Mouse (Mus musculus) embryonic facial prominence, embryonic 11.5 days (tissue): ENCODE measurements around the gene E2f4. TPM values are rescaled to one million over a fixed set of nuclear protein-coding genes. Genes with fewer than 3 reads are reported as not detected.
"Not testable (repeated sequence)": the region's sequence is repeated elsewhere in the genome, so short reads cannot be mapped to it uniquely, and the experiment has no call there.

Experiments
- ATAC-seq: fragments of 200-750 bp; cut with Nextera tagmentation; replicated peaks from 2 replicates; pipeline ENCODE4 v1.8.0; 2017; ENCODE audit warnings: low read depth; ENCODE audit not compliant: insufficient number of reproducible peaks, low FRiP score, low TSS enrichment
- DNase-seq: peaks from one replicate; pipeline ENCODE4 v3.0.0-alpha.2; 2015; ENCODE audit warnings: low spot score
- H3K27ac ChIP-seq: fragments of 300-500 bp; sonication (generic); replicated peaks from 2 replicates; pipeline ENCODE4 v1.5.1; 2014; ENCODE audit warnings: mild to moderate bottlenecking, low read depth, low read length, control low read depth
- H3K27me3 ChIP-seq: fragments of 300-500 bp; sonication (generic); 2 replicates; pipeline ENCODE4 v1.6.1; 2014; ENCODE audit warnings: mild to moderate bottlenecking, low read length, moderate library complexity, mixed read lengths; ENCODE audit not compliant: control insufficient read depth, insufficient read depth
- H3K36me3 ChIP-seq: fragments of 300-500 bp; sonication (generic); replicated peaks from 2 replicates; pipeline ENCODE4 v1.6.1; 2014; ENCODE audit warnings: low read depth, mild to moderate bottlenecking, low read length, moderate library complexity, mixed read lengths; ENCODE audit not compliant: control insufficient read depth, insufficient read depth
- H3K4me1 ChIP-seq: fragments of 300-500 bp; sonication (generic); 2 replicates; pipeline ENCODE4 v1.6.1; 2014; ENCODE audit warnings: low read length, mixed read lengths; ENCODE audit not compliant: control insufficient read depth, insufficient read depth
- H3K4me2 ChIP-seq: fragments of 300-500 bp; sonication (generic); 2 replicates; pipeline ENCODE4 v1.6.1; 2014; ENCODE audit warnings: low read depth, mild to moderate bottlenecking, control low read depth, low read length, moderate library complexity
- H3K4me3 ChIP-seq: fragments of 300-500 bp; sonication (generic); 2 replicates; pipeline ENCODE4 v1.5.1; 2014; ENCODE audit warnings: low read depth, low read length, control low read depth
- H3K9ac ChIP-seq: fragments of 300-500 bp; sonication (generic); replicated peaks from 2 replicates; pipeline ENCODE4 v1.6.1; 2014; ENCODE audit warnings: mild to moderate bottlenecking, control low read depth, low read length
- H3K9me3 ChIP-seq: fragments of 300-500 bp; sonication (generic); replicated peaks from 2 replicates; pipeline ENCODE4 v1.6.1; 2016; ENCODE audit warnings: mild to moderate bottlenecking, low read length, inconsistent platforms, mixed read lengths; ENCODE audit not compliant: control insufficient read depth
- WGBS: fragments of 180-500 bp; shearing (Covaris S2); extraction: QIAGEN DNeasy Blood & Tissue Kit; methylation state at CpG from one replicate; pipeline ENCODE4 v1.1.7; 2014; 5-methylcytosine and 5-hydroxymethylcytosine counted together
- polyA plus RNA-seq: library from polyadenylated mRNA; unstranded; fragments of >200 nt; fragmentation: Nextera tagmentation; extraction: Ambion mirVana; gene quantifications from 2 replicates; pipeline ENCODE4 v1.2.1, GENCODE M21; 2014

The E2f4 gene
- polyA plus RNA-seq, 1 experiment from 2014 or later, result 103 TPM

DNA sequence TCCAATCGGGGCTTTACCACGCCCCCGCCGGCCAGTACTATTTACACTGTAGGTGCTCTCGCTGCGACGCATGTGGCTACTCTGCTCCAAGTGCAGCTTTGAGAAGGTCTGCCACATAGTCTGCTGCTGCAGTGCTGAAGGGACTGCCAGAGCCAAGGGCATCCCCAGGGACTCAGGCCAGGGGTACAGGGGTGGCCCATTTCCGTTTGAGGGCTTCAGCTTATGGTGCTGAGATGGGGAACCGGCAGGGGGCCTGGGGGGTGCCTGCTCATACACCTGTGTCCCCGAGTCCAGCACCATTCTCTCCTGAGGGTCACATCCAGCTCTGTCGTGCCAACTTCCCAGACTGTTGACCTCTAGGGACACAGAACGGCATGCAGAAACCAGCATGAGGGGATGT is 11.9 kb upstream of the E2f4 start:
- no peak overlapping the region for H3K27ac ChIP-seq
- 50% methylated on average over 12 of the region's 12 CpGs for WGBS
- peaks cover 9% of the 10 kb centered on the region for H3K27me3 ChIP-seq
- DNase-seq (no peak), ATAC-seq (no peak)
- H3K4me3 ChIP-seq, result no peak overlapping the region
- no peak overlapping the region for H3K4me2 ChIP-seq
- no peaks in the 10 kb centered on the region for H3K9me3 ChIP-seq
- H3K9ac ChIP-seq, result no peak overlapping the region
- H3K36me3 ChIP-seq, result no peaks in the 10 kb centered on the region; the same call in 1 of the 2 replicates
- H3K4me1 ChIP-seq, result peaks cover 5% of the 10 kb centered on the region; the same call in 1 of the 2 replicates

DNA sequence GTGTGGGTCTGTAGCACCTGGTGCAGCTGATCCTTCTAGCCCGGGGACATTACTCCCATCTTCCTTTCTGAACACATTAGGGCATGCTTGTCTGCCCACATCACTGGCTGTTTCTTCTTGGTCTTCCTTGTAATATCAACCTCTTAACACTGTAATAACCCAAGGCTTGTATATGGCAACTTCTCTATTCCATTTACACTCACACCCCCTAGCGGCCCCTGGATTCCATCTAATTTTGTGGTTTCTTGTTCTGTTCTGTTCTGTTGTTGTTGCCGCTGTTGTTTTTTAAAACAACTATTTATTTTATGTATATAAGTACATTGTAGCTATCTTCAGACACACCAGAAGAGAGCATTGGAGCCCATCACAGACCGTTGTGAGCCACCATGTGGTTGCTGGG is 10.6 kb upstream of the E2f4 start:
- 86% methylated on average over 4 of the region's 4 CpGs for WGBS
- Histone ChIP-seq H3K27ac (no peak overlapping the region), H3K27me3 (peaks cover 12% of the 10 kb centered on the region), H3K9ac (no peak overlapping the region), H3K4me3 (no peak overlapping the region), H3K9me3 (no peaks in the 10 kb centered on the region), H3K4me2 (no peak overlapping the region), H3K4me1 (peaks cover 5% of the 10 kb centered on the region; the same call in 1 of the 2 replicates), H3K36me3 (no peaks in the 10 kb centered on the region)
- DNase-seq (no peak), ATAC-seq (no peak)

- H3K36me3 ChIP-seq, result no peaks in the 10 kb centered on the region
- H3K4me1 ChIP-seq, result peaks cover 5% of the 10 kb centered on the region; the same call in 1 of the 2 replicates
- no peak overlapping the region for H3K4me3 ChIP-seq
- H3K4me2 ChIP-seq, result peak overlapping the region; percentile 35
- ATAC-seq (no peak), DNase-seq (no peak)
- H3K9ac ChIP-seq, result no peak overlapping the region; the same call in 1 of the 2 replicates
- no peaks in the 10 kb centered on the region for H3K9me3 ChIP-seq
- peaks cover 12% of the 10 kb centered on the region for H3K27me3 ChIP-seq
- 89% methylated on average over 5 of the region's 5 CpGs for WGBS
- no peak overlapping the region for H3K27ac ChIP-seq
These were observed 9.2 kb upstream of the E2f4 start for GRCm38 (mm10) chr8:105288231-105288630.

- Histone ChIP-seq H3K27ac (0 out of 2 replicates have a peak overlapping the region, but pooled peaks have one; percentile 41), H3K9ac (peak overlapping the region; percentile 74), H3K9me3 (no peaks in the 10 kb centered on the region), H3K4me1 (peaks cover 5% of the 10 kb centered on the region; the same call in 1 of the 2 replicates), H3K4me3 (peak overlapping the region; percentile 47), H3K4me2 (peak overlapping the region; percentile 69), H3K36me3 (no peaks in the 10 kb centered on the region), H3K27me3 (peaks cover 12% of the 10 kb centered on the region)
- WGBS, result under 1% methylated on average over 53 of the region's 53 CpGs
- DNase-seq (peak; percentile 97), ATAC-seq (peak; percentile 89)
These were observed 8.3 kb upstream of the E2f4 start for GRCm38 (mm10) chr8:105288958-105289732.

- ATAC-seq (peak; percentile 24), DNase-seq (peak; percentile 67)
- peaks cover 5% of the 10 kb centered on the region; the same call in 1 of the 2 replicates for H3K4me1 ChIP-seq
- 2% methylated on average over 40 of the region's 43 CpGs for WGBS
- H3K4me2 ChIP-seq, result peak within 1 kb of the TSS; percentile 69
- peak within 1 kb of the TSS; percentile 47 for H3K4me3 ChIP-seq
- H3K9me3 ChIP-seq, result no peaks in the 10 kb centered on the region
- 0 out of 2 replicates have a peak within 1 kb of the TSS, but pooled peaks have one; percentile 41 for H3K27ac ChIP-seq
- H3K9ac ChIP-seq, result peak within 1 kb of the TSS; percentile 74
- H3K27me3 ChIP-seq, result peaks cover 12% of the 10 kb centered on the region
- no peaks in the 10 kb centered on the region for H3K36me3 ChIP-seq
These were observed 7.5 kb upstream of the E2f4 start, which contains the start of gene 4931428F04Rik for GRCm38 (mm10) chr8:105289805-105290460. Gene 4931428F04Rik (minus strand): TSS chr8:105289864.

DNA sequence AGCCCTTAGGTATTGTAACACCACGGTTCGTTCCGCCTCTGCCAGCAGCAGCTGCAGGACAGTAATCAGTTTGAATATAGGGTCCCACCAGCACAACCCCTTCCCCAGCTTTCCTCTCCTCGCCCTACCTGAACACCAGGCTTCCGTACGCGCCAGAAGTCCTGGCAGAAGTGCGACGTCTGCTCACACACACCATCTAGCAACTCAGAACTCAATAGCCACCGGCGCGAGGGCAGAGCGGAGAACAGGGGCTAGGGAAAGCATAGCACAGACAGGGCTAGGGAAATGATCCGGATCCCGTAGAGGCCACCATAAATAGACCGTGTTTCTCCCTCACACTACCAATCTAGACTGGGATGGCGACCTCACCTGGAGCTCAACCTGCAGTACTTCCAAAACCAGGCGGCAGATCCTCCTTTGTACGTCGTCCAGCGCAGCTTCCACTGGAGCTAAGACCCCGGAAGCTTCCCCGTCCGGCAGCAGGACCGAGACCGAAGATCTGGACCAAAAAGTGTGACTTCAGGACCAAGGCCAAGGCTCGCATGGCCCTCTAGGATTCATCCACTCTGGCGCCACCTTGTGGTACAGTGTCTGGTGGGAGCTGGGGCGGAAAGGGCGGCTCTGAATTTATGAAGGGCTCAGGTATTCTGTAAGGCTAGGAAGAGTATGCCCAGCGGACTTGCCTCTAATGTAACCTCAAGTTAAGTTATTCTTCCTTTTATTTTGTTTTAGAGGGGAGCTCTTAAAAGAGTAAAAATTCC is 6.7 kb upstream of the E2f4 start:
- ATAC-seq (no peak), DNase-seq (peak; percentile 96)
- Histone ChIP-seq H3K4me2 (peak overlapping the region; percentile 69), H3K9ac (no peak overlapping the region), H3K36me3 (no peaks in the 10 kb centered on the region), H3K27me3 (peaks cover 12% of the 10 kb centered on the region), H3K4me3 (peak overlapping the region; percentile 47), H3K4me1 (peaks cover 5% of the 10 kb centered on the region; the same call in 1 of the 2 replicates), H3K9me3 (no peaks in the 10 kb centered on the region), H3K27ac (no peak overlapping the region)
- 7% methylated on average over 31 of the region's 31 CpGs for WGBS

- H3K4me2 ChIP-seq, DNase-seq, H3K36me3 ChIP-seq, H3K4me1 ChIP-seq, H3K9ac ChIP-seq, ATAC-seq, H3K27ac ChIP-seq, H3K9me3 ChIP-seq, H3K4me3 ChIP-seq: not testable (repeated sequence)
- peaks cover 12% of the 10 kb centered on the region for H3K27me3 ChIP-seq
- WGBS, result 85% methylated on average over 8 of the region's 8 CpGs
These were observed 6.1 kb upstream of the E2f4 start for GRCm38 (mm10) chr8:105291364-105291763.
